Mouse (Mus musculus): ENCODE results near the gene Cracr2b. TPM values are rescaled to one million over a fixed set of nuclear protein-coding genes. Genes with fewer than 3 reads are reported as not detected.

Cracr2b gene
- total and polyA plus RNA-seq, 3 experiments, result 0.73 to 6.9 TPM; not detected in 1

DNA sequence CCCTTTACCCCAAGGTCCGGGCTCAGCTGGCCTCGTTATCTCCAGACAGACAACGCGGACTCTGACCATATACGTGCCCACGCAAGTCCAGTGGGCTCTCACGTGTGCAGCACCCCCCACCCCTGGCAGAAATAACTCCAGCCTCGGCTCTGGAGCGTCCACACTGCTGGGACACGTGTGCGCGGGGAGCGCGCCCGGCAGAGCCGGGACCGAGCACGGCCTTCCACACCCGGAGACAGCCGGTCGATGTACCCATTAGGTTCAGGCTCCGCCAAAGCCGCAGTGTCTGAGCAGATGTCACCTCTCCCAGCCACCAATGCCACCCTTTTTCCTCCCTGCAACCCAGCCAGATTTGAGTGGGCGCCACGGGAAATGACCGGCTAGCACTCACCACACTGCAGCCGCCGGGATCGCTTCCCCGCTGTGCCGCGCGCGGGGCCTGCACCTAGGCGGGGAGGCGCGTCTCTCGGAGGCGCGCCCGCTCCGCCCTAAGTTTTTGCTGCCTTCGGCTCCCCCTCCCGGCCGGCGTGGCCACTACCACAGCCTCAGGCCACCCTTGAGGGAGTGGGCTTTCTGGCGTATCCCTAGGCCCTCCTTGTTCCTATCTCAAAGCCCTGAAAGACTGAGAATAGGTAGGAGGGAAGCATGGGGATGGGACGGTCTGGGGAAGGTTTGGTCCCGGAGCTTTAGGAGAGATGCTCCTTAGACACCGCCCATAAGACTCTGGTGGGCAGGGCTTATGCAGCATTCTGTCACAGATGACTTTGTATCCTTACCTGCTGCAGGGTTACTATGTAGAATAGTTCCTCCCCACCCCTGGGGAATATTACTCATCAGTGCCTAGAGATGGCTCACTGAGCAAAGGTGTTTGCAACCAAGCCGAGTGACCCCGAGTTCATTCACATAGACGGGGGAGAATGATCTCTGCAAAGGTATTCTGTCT is 23.4 kb upstream of the Cracr2b start, which contains the start of gene Slc25a22:
Gene Slc25a22, minus strand, starts transcription at position 715 of the 943 bp plus-strand sequence.
- Histone ChIP-seq H3K4me3 (ENCODE audit: control insufficient read depth in 1 of 2, insufficient read depth in 1 of 2, low read depth in 2 of 2, low read length in 2 of 2) (peak within 1 kb of the TSS; percentile 86 to 90), H3K79me2 (ENCODE audit: control insufficient read depth, insufficient read depth, low read length, poor library complexity) (peaks cover 34% of the 10 kb centered on the region), H3K9ac (ENCODE audit: control insufficient read depth, low read depth, low read length, poor library complexity, severe bottlenecking) (peak within 1 kb of the TSS; percentile 90), H3K27ac (ENCODE audit: control insufficient read depth, low read depth, low read length) (peak within 1 kb of the TSS; percentile 59), H3K27me3 (ENCODE audit: control insufficient read depth in 1 of 2, insufficient read depth in 2 of 2, low read length in 2 of 2) (no peaks in the 10 kb centered on the region), H3K36me3 (ENCODE audit: control insufficient read depth in 1 of 2, insufficient read depth in 2 of 2, low read length in 2 of 2) (peaks cover 0 to 18% of the 10 kb centered on the region in 2 experiments; a peak in 3 of 4 replicates), H3K9me3 (replicated peaks; ENCODE audit: insufficient read depth, low read length) (no peaks in the 10 kb centered on the region), H3K4me1 (ENCODE audit: control insufficient read depth in 1 of 2, insufficient read depth in 2 of 2, low read length in 2 of 2) (peaks cover 4 to 20% of the 10 kb centered on the region in 2 experiments; a peak in 3 of 4 replicates)
- DNase-seq (ENCODE audit: low read depth, low spot score), result peak; percentile 89
- TF ChIP-seq POLR2AphosphoS2 (IDR thresholded peaks at IDR 0.05; ENCODE audit: low read length) (peak; percentile 88), GABPA (IDR thresholded peaks at IDR 0.05; ENCODE audit: low read depth, low read length) (no peak), EP300 (IDR thresholded peaks at IDR 0.05; ENCODE audit: low read depth in 1 of 2, low read length in 2 of 2) (no peak), KAT2A (conservative IDR thresholded peaks at IDR 0.05; ENCODE audit: low read depth, low read length) (no peak), MAFK (IDR thresholded peaks at IDR 0.05; ENCODE audit: borderline replicate concordance, low read depth, low read length) (no peak), JUND (IDR thresholded peaks at IDR 0.05; ENCODE audit: low read depth, low read length) (no peak), ZKSCAN1 (IDR thresholded peaks at IDR 0.05; ENCODE audit: low read depth, low read length) (no peak), TCF12 (IDR thresholded peaks at IDR 0.05; ENCODE audit: low read depth, low read length) (no peak), TBP (IDR thresholded peaks at IDR 0.05; ENCODE audit: low read depth, low read length) (0 out of 2 replicates have a peak, but pooled peaks have one; percentile 37), GATA1 (IDR thresholded peaks at IDR 0.05; ENCODE audit: low read depth, low read length) (no peak), BHLHE40 (IDR thresholded peaks at IDR 0.05; ENCODE audit: borderline replicate concordance, low read depth, low read length) (no peak), CHD1 (IDR thresholded peaks at IDR 0.05; ENCODE audit: low read depth, low read length) (no peak), ELF1 (IDR thresholded peaks at IDR 0.05; ENCODE audit: low read depth, low read length) (0 out of 2 replicates have a peak, but pooled peaks have one; percentile 6), SMC3 (IDR thresholded peaks at IDR 0.05; ENCODE audit: low read depth, low read length) (peak; percentile 52), RAD21 (IDR thresholded peaks at IDR 0.05; ENCODE audit: low read depth, low read length) (peak; percentile 44), MAZ (IDR thresholded peaks at IDR 0.05; ENCODE audit: low read depth, low read length) (peak; percentile 48; the same call in 1 of the 2 replicates), POLR2AphosphoS5 (IDR thresholded peaks at IDR 0.05; ENCODE audit: borderline replicate concordance, low read depth, low read length) (no peak), NELFE (IDR thresholded peaks at IDR 0.05; ENCODE audit: low read depth, low read length) (peak; percentile 77), ZC3H11A (IDR thresholded peaks at IDR 0.05; ENCODE audit: low read depth, low read length) (peak; percentile 33; the same call in 1 of the 2 replicates), ETS1 (IDR thresholded peaks at IDR 0.05; ENCODE audit: low read depth, low read length) (no peak; the same call in 1 of the 2 replicates), SIN3A (IDR thresholded peaks at IDR 0.05; ENCODE audit: low read length) (peak; percentile 84), POLR2A (IDR thresholded peaks at IDR 0.05; ENCODE audit: control insufficient read depth in 1 of 2, insufficient read depth in 1 of 2, low read depth in 1 of 2, low read length in 2 of 2, poor library complexity in 1 of 2) (peak; percentile 83 to 84), E2F4 (IDR thresholded peaks at IDR 0.05; ENCODE audit: borderline replicate concordance, low read depth, low read length) (no peak), NRF1 (IDR thresholded peaks at IDR 0.05; ENCODE audit: insufficient read depth, low read depth, low read length, poor library complexity, severe bottlenecking) (no peak), MEF2A (IDR thresholded peaks at IDR 0.05; ENCODE audit: extremely low read depth, insufficient replicate concordance, low read depth, low read length, poor library complexity, severe bottlenecking) (0 out of 2 replicates have a peak, but pooled peaks have one; percentile 45), MYB (IDR thresholded peaks at IDR 0.05; ENCODE audit: low read depth, low read length) (no peak), MAX (IDR thresholded peaks at IDR 0.05; ENCODE audit: low read length) (peak; percentile 78), ZNF384 (IDR thresholded peaks at IDR 0.05; ENCODE audit: low read depth, low read length) (no peak), TAL1 (IDR thresholded peaks at IDR 0.05; ENCODE audit: low read length) (no peak), MXI1 (IDR thresholded peaks at IDR 0.05; ENCODE audit: low read depth, low read length) (peak; percentile 96), USF1 (IDR thresholded peaks at IDR 0.05; ENCODE audit: low read depth, low read length) (peak; percentile 78), ZMIZ1 (IDR thresholded peaks at IDR 0.05; ENCODE audit: low read depth, low read length) (peak; percentile 65; the same call in 1 of the 2 replicates), UBTF (IDR thresholded peaks at IDR 0.05; ENCODE audit: borderline replicate concordance, insufficient read depth, low read depth, low read length) (no peak; the same call in 1 of the 2 replicates), USF2 (IDR thresholded peaks at IDR 0.05; ENCODE audit: borderline replicate concordance in 1 of 2, insufficient read depth in 1 of 2, low read depth in 1 of 2, low read length in 2 of 2) (0 out of 4 replicates have a peak, but pooled peaks of 1 of the 2 experiments have one; percentile 12)
